Mouse (Mus musculus) kidney, postnatal 10 days (tissue): ENCODE measurements at regions not wholly inside any gene's neighbourhood (a gene's known extent, or its start where the extent isn't known, plus 50 kb on each side); places are given as distances from the start of the nearest gene placed in this dataset.

Source experiments
- DNase-seq: peaks from one replicate; pipeline ENCODE4 v3.0.0; 2021; ENCODE audit warnings: mixed read lengths

DNA sequence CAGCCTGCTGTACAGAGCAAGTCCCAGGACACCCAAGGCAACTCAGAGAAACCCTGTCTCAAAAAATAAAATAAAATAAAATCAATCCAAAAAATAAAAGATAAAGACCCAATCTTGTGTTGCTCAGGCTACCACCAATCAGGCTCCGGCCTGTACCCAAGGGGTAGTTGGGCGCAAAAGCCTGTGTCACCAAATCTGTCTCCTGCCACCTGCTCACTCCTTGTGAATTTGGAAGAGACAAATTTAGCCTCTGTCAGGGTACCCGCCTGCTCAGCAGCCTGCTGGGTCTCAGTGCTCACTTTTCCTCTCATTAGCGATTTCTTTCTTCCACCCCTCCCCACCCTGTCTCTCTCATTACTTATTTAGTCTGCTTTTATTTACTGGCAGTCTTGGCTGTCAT, 54.6 kb downstream of the Sox4 start:
- no peak for DNase-seq

DNA sequence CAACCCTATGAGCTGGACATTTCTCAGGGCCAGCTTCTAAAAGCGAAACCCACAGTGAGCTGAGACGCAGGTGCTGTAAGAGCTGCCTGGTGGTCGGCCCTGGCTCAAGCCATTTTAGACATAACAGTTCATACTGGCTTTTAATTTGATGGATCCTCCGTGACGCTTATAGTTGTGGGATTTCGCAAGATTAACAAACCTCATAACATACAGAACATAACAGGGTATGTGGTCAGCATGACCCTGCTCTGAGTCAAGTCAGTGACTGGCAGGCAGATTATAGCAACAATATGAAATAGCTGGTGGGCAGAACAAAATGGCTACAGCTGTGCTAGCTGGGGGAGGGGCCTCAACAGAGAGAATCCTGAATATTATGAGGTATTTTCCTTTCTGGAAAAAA, 60.6 kb downstream of the Sox4 start:
- DNase-seq = no peak

DNA sequence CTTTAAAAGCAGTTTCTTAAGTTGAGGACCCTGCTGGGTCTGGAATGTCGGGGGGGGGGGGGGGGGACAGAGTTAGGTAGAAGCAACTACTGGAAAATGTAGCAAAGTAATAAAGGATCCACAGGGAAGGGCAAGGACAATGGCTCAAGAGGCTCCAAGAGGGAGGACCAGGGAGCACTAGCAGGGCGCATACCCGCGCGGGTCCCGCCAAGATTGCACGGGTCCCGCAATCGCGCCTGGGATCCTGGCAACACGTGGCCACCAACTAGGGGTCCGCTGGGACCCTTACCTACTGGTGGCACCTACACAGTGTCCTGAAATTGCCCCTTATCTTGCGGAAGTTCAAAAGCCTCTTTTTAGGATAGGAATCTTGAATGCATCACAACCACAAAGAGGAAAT, 66.4 kb downstream of the Sox4 start:
- peak; percentile 15 for DNase-seq

DNA sequence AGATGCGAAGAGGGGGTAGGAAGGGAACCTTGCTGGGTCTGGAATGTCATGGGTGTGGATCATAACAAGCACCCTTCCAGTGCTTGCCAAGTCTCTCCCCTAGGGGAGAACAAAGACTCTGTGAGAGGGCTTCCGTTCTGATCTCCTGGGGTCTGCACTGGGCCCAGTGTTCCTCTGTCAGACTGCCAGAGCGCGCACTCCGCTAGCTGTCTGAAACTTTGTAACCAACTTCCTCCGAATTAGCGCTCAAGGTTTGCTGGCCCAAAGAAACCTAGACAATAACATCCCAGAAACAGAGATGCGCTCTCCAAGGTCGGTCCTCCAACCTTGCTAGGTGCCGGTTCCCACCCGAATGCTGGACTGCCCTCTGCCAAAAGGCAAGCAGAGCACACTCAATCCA, 66.8 kb downstream of the Sox4 start:
- peak; percentile 57 for DNase-seq

DNA sequence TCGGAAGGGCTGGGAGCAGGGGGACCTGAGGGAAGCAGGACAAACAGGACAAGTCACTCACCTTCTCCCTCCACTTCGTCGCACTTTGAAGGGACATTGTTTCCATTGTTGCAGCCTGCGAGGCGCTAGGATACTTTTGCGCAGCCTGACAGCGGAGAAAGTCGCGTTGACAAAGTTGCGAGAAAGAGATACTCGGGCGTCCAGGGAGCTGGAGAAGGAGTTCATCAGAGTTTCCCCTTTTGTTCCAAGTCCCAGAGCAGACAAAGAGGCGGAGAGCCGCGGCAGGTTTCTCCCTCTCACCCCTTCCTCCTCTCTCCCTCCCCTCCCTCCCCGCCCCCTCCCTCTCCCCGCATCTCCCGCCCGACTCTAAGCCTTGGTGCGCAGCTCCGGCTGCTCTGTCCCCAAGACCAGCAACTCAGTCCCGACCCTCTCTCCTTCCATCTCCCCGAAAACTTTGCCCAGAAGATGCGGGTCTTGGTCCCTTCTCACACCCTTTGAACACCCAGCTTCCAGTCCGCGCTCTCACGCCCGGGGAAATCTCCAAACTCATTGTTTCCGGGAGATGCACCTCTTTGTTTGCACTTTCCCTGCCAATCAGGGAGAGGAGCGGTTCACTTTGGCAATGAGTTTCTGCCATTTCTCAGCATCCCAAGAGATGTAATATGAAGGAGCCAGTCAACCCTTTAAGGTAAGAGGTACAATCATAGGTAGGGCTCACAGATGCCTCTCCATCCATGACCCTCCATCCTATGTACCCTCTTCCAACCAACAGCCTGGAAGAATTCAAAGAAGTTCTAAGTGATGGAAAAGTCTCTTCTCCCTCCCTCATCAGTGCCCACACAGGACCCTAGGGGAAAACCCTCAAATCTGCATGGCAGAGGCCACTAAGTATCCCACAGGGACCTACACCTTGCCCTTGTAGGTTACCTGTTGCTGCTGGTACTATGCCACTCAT, 68.2 kb downstream of the Sox4 start:
- peak; percentile 60 for DNase-seq

DNA sequence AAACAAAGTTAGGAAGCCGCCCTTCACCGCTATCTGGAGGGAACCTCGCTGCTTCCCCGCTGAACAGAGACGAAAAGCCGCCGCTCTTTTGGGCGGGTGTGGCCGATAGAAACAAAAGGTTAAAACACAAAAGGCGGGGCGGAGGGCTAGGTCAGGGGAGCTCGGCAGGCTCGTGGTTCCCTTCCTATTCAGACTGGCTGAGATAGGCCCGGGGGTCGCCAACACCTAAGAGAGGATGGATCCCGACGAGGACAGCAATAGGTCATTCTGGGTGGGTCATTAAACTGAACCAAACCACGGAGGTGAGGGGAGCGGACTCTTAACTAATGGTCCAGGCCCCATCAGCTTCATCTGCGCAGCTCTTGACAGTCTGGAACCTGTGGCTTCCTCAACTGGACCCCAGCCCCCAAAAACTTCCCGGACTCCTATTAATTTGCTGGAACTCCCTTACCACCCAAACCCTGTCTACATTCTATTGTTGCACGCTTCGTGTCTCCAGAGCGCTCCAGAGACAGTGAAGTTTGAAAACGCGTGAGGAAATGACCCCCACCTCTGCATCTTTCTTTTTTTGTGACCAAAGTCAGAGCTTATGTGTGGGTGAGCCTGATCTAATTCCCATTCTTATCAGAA, 69.2 kb downstream of the Sox4 start:
- DNase-seq = peak; percentile 55

DNA sequence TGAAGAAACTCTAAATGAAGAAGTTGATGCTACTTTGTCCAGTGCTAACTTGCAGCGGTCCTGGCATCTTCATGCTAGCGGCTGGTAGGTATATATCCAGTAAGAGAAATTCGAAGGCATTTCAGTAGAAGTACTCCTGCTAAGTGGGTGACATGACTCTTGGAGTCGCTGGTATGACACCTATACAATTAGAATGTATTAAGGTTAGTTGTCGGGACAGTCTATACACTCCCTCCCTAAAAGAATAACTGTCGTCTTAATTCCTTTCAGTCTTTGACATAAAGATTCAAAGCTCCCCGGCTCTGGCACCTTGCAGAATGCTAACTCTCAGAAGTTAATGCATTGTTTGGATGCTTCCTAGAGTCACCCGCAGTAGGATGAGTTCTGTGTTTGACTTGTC, 70.1 kb downstream of the Sox4 start:
- no peak for DNase-seq

DNA sequence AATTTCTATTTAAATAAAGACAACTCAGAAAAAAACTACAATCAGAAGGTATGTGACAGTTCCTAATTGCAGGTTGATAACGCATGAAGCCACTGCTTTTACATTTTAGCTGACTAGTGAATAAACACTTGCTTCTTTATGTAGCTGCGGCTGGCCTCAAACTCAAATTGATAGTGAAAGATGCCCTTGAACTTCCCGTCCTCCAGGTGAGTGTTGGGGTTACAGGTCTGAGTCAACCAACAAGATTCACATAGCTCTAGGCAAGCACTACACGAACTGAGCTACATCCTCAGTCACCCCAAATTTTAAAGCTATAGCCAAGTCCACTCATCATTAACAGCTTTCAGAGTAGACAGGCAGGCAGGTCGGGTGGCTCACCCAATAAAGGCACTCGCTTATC, 72.6 kb downstream of the Sox4 start:
- no peak for DNase-seq

DNA sequence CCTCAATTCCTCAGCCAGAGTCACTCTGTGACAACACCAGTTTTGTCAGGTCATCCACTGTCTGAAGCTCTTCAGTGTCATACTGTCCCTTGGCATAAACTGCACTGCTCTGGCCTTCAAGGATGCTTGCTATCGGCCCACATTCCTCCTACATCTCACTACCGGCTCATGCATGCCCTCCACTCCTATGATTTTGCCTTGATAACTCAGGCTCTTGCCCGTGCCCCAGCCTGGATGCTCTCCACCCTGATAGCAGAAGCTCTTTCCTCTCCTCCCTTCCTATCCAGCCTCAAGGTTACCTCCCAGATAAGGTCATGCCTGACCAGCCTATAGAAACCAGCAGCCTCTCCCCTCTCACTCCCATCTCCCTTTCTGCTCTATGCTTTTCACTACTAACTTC, 74.8 kb downstream of the Sox4 start:
- DNase-seq = no peak

DNA sequence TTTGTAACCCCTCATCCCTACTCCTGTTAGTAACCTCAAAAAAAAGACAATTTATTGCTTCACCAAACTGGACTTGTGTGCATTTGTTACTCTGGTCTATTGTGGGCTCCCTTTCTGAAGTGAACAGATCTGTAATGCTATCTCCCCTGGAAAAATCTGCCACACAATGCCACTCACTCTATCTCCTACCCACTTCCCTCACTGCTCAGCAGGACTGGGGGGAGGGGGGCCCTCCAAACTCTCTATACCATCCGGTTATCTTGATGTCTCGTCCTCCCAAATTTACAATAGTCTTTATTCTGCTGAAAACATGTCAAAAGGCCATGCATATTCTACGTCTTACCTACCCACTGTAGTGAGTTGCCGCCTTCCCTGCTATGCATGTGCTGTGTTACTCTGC, 76.7 kb downstream of the Sox4 start:
- DNase-seq = no peak

DNA sequence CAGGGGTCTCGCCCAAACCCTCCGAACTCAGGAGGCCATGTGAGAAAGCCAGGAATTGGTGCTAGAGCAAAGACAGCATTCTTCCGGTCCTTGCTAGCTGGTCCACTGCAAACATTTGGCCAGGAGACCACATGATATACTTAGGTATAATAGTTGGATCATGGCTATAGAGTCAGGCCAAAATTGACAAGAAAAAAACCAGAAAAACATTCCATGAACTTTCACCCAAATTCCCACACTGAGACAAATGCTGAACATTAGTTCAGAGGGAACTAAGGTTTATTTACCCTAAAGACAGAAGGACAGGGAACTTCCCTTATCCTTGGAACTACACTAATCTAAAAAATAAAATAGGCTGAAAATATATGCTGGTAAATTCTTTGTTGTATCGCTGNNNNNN, 82.8 kb downstream of the Sox4 start:
- no peak for DNase-seq

DNA sequence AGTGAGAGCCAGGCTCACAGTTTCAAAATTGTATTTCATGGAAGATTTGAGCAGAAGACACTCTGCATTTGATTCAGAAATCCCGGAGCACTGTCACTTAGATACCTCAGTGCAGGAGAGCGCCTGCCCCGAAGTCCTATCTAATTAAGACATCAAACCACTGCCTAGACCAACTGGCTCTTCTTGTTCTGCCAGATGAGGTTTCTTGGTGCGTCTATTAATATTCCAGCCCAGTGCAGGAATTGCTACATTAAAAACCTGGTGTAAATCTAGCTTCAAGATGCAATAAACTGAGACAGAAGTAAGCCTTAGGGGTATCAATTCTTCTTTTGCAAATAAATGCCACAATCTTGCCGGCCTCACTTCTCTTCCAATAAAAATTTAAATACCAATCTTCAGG, 86.3 kb downstream of the Sox4 start:
- no peak for DNase-seq

DNA sequence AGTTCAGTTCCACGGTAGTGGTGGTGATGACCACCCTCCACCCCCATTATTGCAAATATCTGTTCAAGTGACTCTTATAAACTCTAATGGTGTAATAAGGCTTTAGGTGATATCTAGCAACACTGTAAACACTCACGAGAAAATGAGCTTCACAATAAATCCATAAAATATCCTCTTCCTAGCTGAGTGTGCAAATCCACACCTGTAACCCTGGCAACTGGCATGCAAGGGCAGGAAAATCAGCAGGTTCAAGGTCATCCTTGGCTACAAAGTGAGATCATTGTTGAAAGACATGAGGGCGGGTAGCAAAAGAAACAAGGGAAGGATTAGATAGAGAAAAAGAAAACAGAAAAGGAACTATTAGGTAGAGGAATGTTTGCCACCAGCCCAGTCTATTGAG, 86.8 kb downstream of the Sox4 start:
- DNase-seq = no peak

DNA sequence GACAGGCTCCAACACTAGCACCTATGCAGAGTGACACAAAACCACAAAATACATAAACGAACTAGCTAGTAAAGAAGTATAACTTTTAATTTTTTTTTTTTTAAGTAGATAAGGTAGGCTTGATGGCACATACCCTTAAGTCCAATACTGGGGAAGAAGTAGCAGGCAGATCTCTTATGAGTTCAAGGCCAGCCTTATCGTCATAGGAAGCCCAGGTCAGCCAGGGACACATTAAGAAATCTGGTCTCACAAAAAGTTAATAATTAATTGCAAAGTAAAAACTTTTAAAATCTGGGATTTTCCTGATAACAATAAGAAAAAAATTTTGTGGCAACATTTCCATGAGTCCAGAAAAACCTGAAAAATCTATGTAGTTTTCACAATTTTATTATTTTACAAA, 92.9 kb downstream of the Sox4 start:
- no peak for DNase-seq

DNA sequence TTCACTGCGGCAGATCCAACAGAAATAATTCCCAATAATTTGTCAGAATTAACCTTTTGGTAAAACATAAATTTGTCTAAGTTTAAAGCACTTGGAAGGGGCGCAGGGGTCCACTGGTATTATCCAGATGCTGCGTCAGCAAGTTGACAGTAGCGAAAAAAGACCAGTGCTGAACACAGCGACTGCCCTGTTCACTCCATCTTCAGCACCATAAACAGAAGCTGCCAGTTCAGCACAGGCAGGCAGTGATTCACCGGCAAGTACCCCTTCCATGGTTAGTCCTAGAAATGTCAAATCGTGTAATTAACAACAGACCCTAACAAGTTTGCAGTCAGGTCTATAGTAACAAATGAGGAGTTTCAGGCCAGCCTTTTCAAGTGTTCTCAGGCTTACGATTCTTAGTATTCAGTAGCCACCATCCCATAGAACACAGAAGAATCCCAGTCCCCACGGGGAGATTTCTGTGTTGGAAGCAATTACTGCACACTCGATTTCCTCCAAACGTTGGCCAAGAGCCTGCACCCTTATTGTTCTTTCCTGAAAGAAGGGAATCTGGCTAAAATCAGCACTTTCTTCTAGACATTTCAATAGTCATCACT, 93.6 kb downstream of the Sox4 start:
- DNase-seq = no peak

DNA sequence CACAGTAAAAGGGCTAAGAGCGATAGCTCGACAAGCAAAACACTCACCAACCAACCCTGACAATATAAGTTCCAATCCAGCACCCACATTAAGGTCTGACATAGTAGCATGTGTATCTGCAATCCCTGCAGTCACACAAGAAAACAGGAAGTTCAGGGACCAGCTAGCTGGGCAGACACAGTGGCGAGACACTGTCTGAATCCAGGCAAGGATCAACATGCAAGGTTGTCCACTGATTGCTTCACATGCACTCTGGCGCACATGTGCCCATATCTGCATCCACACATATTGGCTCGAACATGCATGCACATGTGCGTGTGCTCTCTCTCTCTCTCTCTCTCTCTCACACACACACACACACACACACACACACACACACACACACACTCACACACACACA, 95.5 kb downstream of the Sox4 start:
- no peak for DNase-seq

DNA sequence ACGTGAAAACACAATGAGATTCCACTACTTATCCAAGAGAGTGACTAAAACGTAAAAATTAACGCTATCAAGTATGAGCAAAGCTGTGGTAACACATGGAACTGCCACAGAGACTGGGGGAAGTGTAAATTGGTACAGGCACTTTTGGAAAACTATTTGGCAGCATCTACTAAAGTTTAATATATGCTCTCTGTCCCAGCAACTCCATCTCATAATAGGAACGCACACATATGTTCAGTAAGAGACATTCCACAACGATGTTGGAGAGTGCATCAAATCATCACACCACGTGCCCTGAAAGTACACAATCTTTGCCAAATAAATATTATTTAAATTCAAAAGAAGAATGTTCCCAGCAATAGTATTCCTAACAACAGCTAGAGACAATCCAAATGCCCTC, 96.3 kb downstream of the Sox4 start:
- no peak for DNase-seq

DNA sequence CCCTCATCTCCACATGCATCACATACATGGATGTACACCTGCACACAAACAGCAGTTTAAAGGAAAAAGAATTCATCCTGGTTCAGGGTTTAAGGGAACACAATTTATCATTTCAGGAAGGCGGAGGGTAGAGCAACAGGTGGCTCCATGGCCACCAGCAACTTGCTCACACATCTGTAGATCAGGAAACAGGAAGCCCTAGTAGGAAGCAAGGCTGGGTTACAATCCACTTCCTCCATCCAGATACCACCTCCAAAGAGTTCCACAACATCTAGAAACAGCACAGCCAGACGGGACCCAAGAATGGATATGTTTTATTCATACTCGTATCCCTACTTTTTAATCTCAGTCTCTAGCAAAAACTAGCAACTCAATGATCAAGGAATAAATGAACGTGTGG, 97.0 kb downstream of the Sox4 start:
- DNase-seq = no peak

DNA sequence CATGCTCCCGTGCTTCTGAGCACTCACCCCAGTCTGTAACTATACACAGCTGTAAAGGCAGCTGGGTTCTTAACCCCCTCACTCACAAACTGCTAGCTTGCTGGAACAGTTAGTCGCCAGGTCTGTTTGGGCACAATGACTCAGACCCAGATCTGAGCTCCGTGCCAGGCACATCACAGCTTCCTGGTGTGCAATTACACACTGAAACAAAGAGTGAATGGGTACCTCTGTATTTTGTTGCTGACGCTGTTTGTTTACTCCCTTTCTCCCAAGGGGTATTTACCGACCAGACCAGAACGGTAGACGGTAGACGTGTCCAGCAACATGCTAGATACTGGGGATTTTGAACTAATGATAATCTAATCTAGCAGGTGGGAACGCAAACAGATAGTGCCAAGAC, 99.3 kb downstream of the Sox4 start:
- no peak for DNase-seq

DNA sequence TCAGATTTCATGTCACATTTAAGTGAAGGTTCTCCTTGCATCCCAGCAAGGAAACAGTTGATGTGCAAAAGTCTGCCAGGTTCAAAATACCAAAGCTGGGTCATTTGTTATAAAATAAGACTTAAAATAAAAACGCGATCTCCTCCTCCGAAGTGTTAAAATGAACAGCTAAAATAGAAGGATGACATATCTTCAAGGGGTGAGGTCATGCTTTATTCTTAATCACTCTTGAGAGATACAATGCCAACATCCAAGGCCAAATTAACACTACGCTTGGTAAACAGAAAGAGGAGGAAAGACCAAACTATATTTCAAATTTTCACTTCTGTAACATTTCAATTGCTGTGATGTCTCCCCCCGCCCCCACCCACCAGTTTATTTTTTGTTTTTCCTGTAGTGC, 105.2 kb downstream of the Sox4 start:
- no peak for DNase-seq

DNA sequence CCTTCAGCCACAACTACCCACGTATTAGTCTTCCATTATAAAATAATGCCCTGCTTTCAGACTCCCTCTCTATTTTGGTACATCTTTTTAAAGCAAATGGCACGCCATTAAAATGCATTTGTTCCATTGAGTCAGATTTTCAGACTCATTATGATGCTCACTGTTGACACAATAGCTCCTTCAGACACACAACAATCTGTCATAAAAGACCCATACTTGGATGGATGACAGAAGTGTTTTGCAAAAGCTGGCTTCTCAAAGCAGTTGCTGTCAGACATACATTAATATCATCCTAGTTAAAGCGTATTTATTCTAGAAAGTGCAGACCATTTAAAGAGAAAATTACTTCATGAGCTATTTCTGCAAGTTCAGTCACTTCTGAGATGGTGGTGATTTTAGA, 106.0 kb downstream of the Sox4 start:
- no peak for DNase-seq

DNA sequence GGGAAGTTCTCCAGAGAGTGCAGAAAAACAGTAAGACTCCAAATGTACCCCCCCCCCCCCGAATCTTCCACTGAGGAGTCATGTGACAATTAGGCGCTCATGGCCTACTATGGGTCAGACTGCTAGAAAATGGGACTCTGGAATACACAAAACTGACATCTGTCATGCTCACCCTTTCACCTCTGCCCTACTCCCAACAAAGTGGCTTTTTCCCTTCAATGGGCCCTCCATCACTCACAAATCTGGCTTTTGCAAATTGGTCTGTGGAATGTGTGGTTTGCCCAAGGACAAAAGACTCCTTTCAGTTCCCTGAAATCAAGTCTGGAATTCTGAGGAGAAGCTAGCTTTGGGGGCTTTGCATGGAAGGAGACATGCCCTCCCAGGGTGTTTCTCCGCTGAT, 109.0 kb downstream of the Sox4 start:
- DNase-seq = no peak

DNA sequence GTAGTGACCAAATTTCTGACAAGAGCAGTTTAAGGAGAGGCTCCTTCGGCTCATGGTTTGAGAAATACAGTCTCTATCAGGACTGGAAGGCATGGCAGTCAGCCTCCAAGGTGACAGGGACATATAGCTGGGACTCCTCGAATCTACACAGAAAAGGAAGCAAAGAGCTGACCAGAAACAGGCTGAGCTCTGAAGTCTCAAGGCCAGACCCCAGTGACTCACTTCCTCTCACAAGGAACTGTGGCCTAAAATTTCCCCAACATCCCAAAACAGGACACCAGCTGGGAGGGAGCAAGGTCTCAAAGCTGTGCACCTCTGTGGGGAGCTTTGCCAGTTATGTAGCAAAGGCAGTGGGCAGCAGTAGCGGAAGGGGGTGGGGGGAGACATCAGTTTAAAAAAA, 110.7 kb downstream of the Sox4 start:
- DNase-seq = peak; percentile 10

DNA sequence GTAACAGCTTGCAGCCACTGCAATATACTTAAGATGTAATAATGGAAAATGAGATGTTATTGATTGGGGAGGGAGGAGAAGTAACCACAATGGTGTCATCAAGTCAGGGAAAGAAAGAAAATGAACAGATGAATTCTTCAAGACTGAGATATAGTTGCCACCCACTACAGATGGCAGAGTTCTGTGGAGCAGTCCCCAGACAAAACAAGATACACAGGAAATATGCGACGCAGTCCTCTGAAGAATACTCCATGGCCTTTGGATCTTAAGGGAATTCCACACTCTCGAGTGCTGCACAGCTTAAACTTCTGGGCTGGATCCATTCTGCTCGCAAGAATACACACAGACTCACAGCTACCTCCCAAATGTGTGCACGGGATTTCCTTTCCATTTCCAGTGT, 113.4 kb downstream of the Sox4 start:
- DNase-seq = no peak
